Mouse (Mus musculus) megakaryocyte, embryonic 14.5 days (primary cell): Measurements from ENCODE around the gene Fam160a1.

Experiments
- FLI1 ChIP-seq: IDR thresholded peaks from 2 replicates; pipeline ENCODE4 v1.6.1; 2012; ENCODE audit warnings: low read length, inconsistent platforms, mixed read lengths
- GATA1 ChIP-seq: IDR thresholded peaks from 3 replicates; pipeline ENCODE4 v1.6.1; 2012; ENCODE audit warnings: mixed read lengths, low read length, inconsistent platforms, borderline replicate concordance

GRCm38 (mm10) chr3:85846316-85846715, 29.2 kb upstream of the Fam160a1 start:
- TF ChIP-seq GATA1 = no peak
- TF ChIP-seq FLI1 = no peak
